Mouse (Mus musculus) activated CD4-positive, CD25-positive, alpha-beta regulatory T cell, adult 9 weeks (primary cell): ENCODE results near the gene Lamb3. TPM values are rescaled to one million over a fixed set of nuclear protein-coding genes. Genes with fewer than 3 reads are reported as not detected.

ENCODE experiments used
- polyA plus RNA-seq: library from polyadenylated mRNA; unstranded; fragments of 100-300 nt; shearing (Covaris generic); gene quantifications from one replicate; pipeline ENCODE4 v1.2.1, GENCODE M21; 2017

Gene Lamb3
- 26.5 TPM for polyA plus RNA-seq

GRCm38 (mm10) chr1:193207503-193207902 is at the start of gene Lamb3:
Gene Lamb3 (plus strand): TSS chr1:193207699.

GRCm38 (mm10) chr1:193167746-193168145 is 39.8 kb upstream of the Lamb3 start, which contains the start of gene A130010J15Rik:
Gene A130010J15Rik (plus strand): TSS chr1:193168046.

GRCm38 (mm10) chr1:193201383-193201778 is 6.1 kb upstream of the Lamb3 start, which contains the start of gene Traf3ip3:
Gene Traf3ip3 (minus strand): TSS chr1:193201703.

GRCm38 (mm10) chr1:193263955-193264598 is 56.6 kb downstream of the Lamb3 start, which contains the start of gene Hsd11b1:
Gene Hsd11b1 (minus strand): TSS chr1:193264075.

GRCm38 (mm10) chr1:193272916-193273601 is 65.6 kb downstream of the Lamb3 start, which contains the start of gene G0s2:
Gene G0s2 (minus strand): TSS chr1:193273217.

GRCm38 (mm10) chr1:193370096-193370495 is 162.6 kb downstream of the Lamb3 start, which contains the start of gene Camk1g:
Gene Camk1g (minus strand): TSS chr1:193370298.

Other genes with a start within 250 kb of the Lamb3 start
- gene Syt14, start 171.9 kb upstream of the Lamb3 start, polyA plus RNA-seq: 0.22 TPM
- gene Diexf, start 77.4 kb upstream of the Lamb3 start, polyA plus RNA-seq: 6.1 TPM
- gene Irf6, start 54.6 kb upstream of the Lamb3 start, polyA plus RNA-seq: 18.7 TPM
- 7.9 TPM for gene A130010J15Rik, start 39.7 kb upstream of the Lamb3 start, polyA plus RNA-seq
- gene Traf3ip3, start 6.0 kb upstream of the Lamb3 start, polyA plus RNA-seq: 654 TPM
- gene Hsd11b1, start 56.4 kb downstream of the Lamb3 start, polyA plus RNA-seq: 154 TPM
- gene G0s2, start 65.5 kb downstream of the Lamb3 start, polyA plus RNA-seq: 1.8 TPM
- gene Camk1g, start 162.6 kb downstream of the Lamb3 start, polyA plus RNA-seq: not detected